Mouse (Mus musculus) bone marrow macrophage, adult 2 months (primary cell): ENCODE data around the gene Gm14214.

Experiments used
- CTCF ChIP-seq: IDR thresholded peaks from 2 replicates; pipeline ENCODE4 v1.5.1; 2012; ENCODE audit warnings: low read depth, mild to moderate bottlenecking, low read length, moderate library complexity
- POLR2A ChIP-seq: IDR thresholded peaks from 2 replicates; pipeline ENCODE4 v1.6.1; 2012; ENCODE audit warnings: mild to moderate bottlenecking, low read depth, low read length, borderline replicate concordance

DNA sequence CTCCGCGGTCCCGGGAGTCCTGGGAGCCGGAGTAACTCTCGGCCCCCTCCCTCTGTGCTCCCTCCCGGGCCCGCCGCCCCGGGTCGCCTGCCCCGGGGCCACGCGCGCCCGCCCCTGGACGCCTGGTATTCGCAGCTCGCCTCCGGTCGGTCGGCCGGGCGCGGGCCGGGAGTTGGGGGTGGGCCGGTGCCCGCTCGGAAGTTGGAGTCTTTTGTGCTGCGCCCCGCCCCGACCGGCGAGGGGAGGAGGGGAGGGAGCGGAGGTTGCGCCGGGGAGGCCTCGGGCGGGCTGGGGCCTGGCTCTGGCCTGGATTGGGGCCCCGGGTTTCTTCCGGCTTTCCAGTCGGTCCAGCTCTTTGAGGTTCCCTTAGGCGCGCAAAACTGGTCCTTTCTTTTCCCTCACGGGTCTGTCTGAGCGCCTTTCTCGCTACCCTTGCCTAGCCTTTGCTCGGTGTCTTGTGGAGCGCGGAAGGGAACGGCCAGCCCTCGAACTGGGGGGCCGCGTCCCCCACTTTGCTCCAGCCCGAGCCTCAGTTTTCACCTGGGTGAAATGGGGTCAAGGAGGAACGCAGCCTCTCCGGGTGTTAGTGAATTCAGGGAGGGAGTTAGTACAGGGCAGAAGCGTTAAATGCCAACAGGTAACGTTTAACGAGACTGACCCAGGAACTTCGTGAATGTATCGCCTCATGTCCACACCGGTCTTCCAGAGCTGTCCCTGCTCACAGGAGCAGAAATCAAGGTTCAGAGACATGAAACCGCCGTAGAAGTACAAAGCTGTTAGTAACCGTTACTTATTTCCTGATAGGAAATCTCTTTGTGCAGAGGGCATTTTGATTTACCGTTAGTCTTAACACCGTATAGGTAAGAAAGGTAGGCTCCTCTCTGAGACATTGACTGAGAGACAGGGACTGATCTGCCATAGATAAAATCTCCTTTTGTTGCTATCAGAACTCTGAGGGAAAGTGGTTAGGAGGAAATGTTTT is 22.1 kb upstream of the Gm14214 start:
- TF ChIP-seq CTCF = no peak
- TF ChIP-seq POLR2A = no peak
